Mouse (Mus musculus) liver, embryonic 15.5 days (tissue): ENCODE measurements around the gene Icos. TPM values are rescaled to one million over a fixed set of nuclear protein-coding genes. Genes with fewer than 3 reads are reported as not detected.

ENCODE experiments used
- ATAC-seq: fragments of 200-750 bp; cut with Nextera tagmentation; 2 replicates; pipeline ENCODE4 v1.8.0; 2017; ENCODE audit warnings: moderate number of reproducible peaks, mild to moderate bottlenecking, moderate library complexity; ENCODE audit not compliant: insufficient read depth
- H3K27ac ChIP-seq: fragments of 300-500 bp; sonication (generic); replicated peaks from 2 replicates; pipeline ENCODE4 v1.5.1; 2015; ENCODE audit warnings: mild to moderate bottlenecking, inconsistent platforms
- H3K27me3 ChIP-seq: fragments of 300-500 bp; sonication (generic); 2 replicates; pipeline ENCODE4 v1.6.1; 2015; ENCODE audit warnings: mild to moderate bottlenecking, inconsistent platforms
- H3K36me3 ChIP-seq: fragments of 300-500 bp; sonication (generic); replicated peaks from 2 replicates; pipeline ENCODE4 v1.6.1; 2015; ENCODE audit warnings: moderate library complexity, mild to moderate bottlenecking, inconsistent platforms
- H3K4me1 ChIP-seq: fragments of 300-500 bp; sonication (generic); replicated peaks from 2 replicates; pipeline ENCODE4 v1.6.1; 2015; ENCODE audit warnings: inconsistent platforms
- H3K4me2 ChIP-seq: fragments of 300-500 bp; sonication (generic); 2 replicates; pipeline ENCODE4 v1.6.1; 2015; ENCODE audit warnings: moderate library complexity, mild to moderate bottlenecking, inconsistent platforms
- H3K4me3 ChIP-seq: fragments of 300-500 bp; sonication (generic); replicated peaks from 2 replicates; pipeline ENCODE4 v1.5.1; 2015; ENCODE audit warnings: mild to moderate bottlenecking, inconsistent platforms
- H3K9ac ChIP-seq: fragments of 300-500 bp; sonication (generic); 2 replicates; pipeline ENCODE4 v1.6.1; 2015; ENCODE audit warnings: moderate library complexity, mild to moderate bottlenecking, inconsistent platforms
- H3K9me3 ChIP-seq: fragments of 300-500 bp; sonication (generic); replicated peaks from 2 replicates; pipeline ENCODE4 v1.6.1; 2016; ENCODE audit warnings: inconsistent platforms
- WGBS: fragments of 180-500 bp; shearing (Covaris S2); methylation state at CpG from one replicate; pipeline ENCODE4 v1.1.7; 2015; ENCODE audit warnings: mixed read lengths; ENCODE audit not compliant: insufficient replicate concordance; 5-methylcytosine and 5-hydroxymethylcytosine counted together
- polyA plus RNA-seq: library from polyadenylated mRNA; unstranded; fragments of >200 nt; fragmentation: Nextera tagmentation; extraction: Ambion mirVana; gene quantifications from 2 replicates; pipeline ENCODE4 v1.2.1, GENCODE M21; 2015

Icos gene
- polyA plus RNA-seq, 1 experiment from 2014 or later = 1.0 TPM

GRCm38 (mm10) chr1:61040401-61040800 lies 62.7 kb downstream of the Icos start:
- Histone ChIP-seq H3K4me1 (no peaks in the 10 kb centered on the region), H3K36me3 (no peaks in the 10 kb centered on the region), H3K4me2 (no peak overlapping the region), H3K9ac (no peak overlapping the region), H3K9me3 (no peaks in the 10 kb centered on the region), H3K27ac (no peak overlapping the region), H3K27me3 (no peaks in the 10 kb centered on the region), H3K4me3 (no peak overlapping the region)
- no peak for ATAC-seq
- WGBS = 66% methylated on average over 4 of the region's 4 CpGs

- ATAC-seq = no peak
- H3K9ac ChIP-seq = no peak overlapping the region
- no peaks in the 10 kb centered on the region for H3K4me1 ChIP-seq
- H3K4me2 ChIP-seq = no peak overlapping the region
- no peaks in the 10 kb centered on the region for H3K36me3 ChIP-seq
- 62% methylated on average over 2 of the region's 2 CpGs for WGBS
- no peaks in the 10 kb centered on the region for H3K27me3 ChIP-seq
- H3K4me3 ChIP-seq = no peak overlapping the region
- no peaks in the 10 kb centered on the region for H3K9me3 ChIP-seq
- H3K27ac ChIP-seq = no peak overlapping the region
Measured at GRCm38 (mm10) chr1:61042842-61043241, 65.1 kb downstream of the Icos start.

GRCm38 (mm10) chr1:61046055-61046705 lies 68.5 kb downstream of the Icos start:
- Histone ChIP-seq H3K4me1 (no peaks in the 10 kb centered on the region), H3K36me3 (no peaks in the 10 kb centered on the region), H3K27ac (no peak overlapping the region), H3K9me3 (no peaks in the 10 kb centered on the region), H3K9ac (no peak overlapping the region), H3K4me3 (no peak overlapping the region), H3K4me2 (no peak overlapping the region), H3K27me3 (no peaks in the 10 kb centered on the region)
- ATAC-seq = no peak
- 42% methylated on average over 3 of the region's 3 CpGs for WGBS

DNA sequence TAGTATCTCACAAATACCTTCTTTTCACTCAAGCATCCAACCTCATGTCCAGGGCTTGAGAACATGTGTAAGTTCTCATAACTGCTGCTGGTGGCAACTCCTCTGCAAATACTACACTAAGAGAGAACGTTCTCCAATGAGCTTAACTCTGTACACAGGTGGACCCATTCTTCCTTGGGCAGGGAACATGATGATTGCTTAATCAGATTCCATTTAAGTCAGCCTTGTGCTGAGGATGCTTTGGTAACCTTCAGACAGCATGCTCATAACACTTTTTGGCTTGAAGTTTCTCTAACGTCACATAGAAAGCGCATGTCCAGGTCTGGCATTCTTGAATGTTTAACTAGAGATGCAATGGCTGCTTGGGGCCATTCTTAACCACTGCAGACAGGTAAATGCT lies 69.6 kb downstream of the Icos start:
- no peak overlapping the region for H3K4me3 ChIP-seq
- no peaks in the 10 kb centered on the region for H3K4me1 ChIP-seq
- ATAC-seq = no peak
- 66% methylated on average over 3 of the region's 3 CpGs for WGBS
- no peak overlapping the region for H3K27ac ChIP-seq
- H3K9me3 ChIP-seq = no peaks in the 10 kb centered on the region
- no peak overlapping the region for H3K4me2 ChIP-seq
- no peak overlapping the region for H3K9ac ChIP-seq
- H3K36me3 ChIP-seq = no peaks in the 10 kb centered on the region
- no peaks in the 10 kb centered on the region for H3K27me3 ChIP-seq

Other genes starting within 250 kb of the Icos start
- gene Ctla4, start 90.9 kb upstream of the Icos start, polyA plus RNA-seq = not detected in 2 replicates